Mouse (Mus musculus): ENCODE measurements around the gene Sh2d6. TPM values are rescaled to one million over a fixed set of nuclear protein-coding genes. Genes with fewer than 3 reads are reported as not detected.

Gene Sh2d6
- polyA plus RNA-seq, 1 experiment from 2014 or later: 0.18 TPM

GRCm38 (mm10) chr6:72477621-72478020 is 43.9 kb downstream of the Sh2d6 start:
- H3K36me3 ChIP-seq: no peaks in the 10 kb centered on the region
- H3K27me3 ChIP-seq: no peaks in the 10 kb centered on the region
- no peak for ATAC-seq (ENCODE audit: insufficient number of reproducible peaks, insufficient read depth, low FRiP score, low TSS enrichment, low read depth)
- H3K4me1 ChIP-seq (replicated peaks): peaks cover 6% of the 10 kb centered on the region
- no peak overlapping the region for H3K9ac ChIP-seq (replicated peaks)
- no peak overlapping the region for H3K27ac ChIP-seq
- H3K4me2 ChIP-seq: no peak overlapping the region
- 91% methylated on average over 3 of the region's 3 CpGs for WGBS
- no peak overlapping the region for H3K4me3 ChIP-seq (replicated peaks)
- H3K9me3 ChIP-seq: no peaks in the 10 kb centered on the region

DNA sequence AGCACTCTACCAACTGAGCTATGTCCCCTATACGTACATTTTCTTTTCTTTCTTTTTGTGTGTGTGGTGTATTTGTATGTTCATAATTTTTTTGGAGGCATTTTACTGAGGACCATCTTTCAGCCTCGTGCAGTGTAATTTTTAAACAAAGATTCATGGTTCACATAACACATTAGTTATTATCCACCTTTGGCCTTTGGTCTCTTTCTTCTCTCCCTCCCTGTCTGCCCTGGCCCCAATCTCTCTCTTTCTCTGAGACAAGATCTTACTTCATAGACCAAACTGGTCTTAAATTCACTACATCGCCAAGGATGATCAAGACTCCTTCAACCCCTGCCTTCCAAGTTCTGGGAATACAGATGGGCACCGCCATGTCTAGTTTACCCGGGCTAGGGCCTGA is 44.7 kb downstream of the Sh2d6 start:
- no peaks in the 10 kb centered on the region for H3K9me3 ChIP-seq
- H3K4me1 ChIP-seq (replicated peaks): peaks cover 6% of the 10 kb centered on the region
- no peak overlapping the region for H3K4me3 ChIP-seq (replicated peaks)
- H3K27ac ChIP-seq: no peak overlapping the region
- no peak overlapping the region for H3K9ac ChIP-seq (replicated peaks)
- H3K36me3 ChIP-seq: no peaks in the 10 kb centered on the region
- no peaks in the 10 kb centered on the region for H3K27me3 ChIP-seq
- H3K4me2 ChIP-seq: no peak overlapping the region
- WGBS: 91% methylated on average over 5 of the region's 5 CpGs
- ATAC-seq (ENCODE audit: insufficient number of reproducible peaks, insufficient read depth, low FRiP score, low TSS enrichment, low read depth): no peak

DNA sequence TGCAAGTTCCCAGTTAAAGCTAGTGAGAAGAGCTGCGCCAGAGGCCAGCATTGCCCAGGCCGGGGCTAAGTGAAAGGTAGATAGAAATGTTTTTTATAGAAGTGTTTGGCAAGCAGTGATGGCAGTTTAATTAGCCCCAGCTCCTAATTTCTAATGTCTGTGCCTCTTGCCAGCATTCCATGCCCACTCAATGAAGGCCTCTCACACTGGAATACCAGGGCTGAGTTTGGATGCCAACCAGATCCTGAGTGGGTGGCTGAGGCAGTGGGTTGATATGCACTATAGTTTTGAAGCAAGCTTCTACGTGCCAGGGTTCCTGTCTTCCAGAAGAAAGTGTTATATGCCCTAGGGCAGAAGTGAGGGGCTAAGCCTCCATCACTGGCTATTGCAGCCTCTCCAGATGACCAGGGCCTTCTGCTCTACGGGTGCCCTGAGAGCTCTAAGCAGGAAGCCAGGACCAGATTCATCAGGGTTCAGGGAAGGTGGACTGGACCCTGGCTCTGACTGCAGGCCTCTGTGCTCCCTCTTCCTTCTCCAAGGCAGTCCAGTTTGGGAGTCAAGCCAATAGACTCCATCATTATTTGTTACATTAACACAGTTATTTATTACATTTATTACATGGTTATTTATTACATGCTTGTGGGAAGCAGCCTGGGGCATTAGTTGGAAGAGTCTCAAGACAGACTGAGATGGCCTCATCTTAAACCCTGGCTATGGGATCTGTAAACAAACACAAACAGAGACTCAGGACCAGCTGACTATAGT is 46.1 kb downstream of the Sh2d6 start:
- Histone ChIP-seq H3K36me3 (no peaks in the 10 kb centered on the region), H3K9ac (replicated peaks) (no peak overlapping the region), H3K9me3 (no peaks in the 10 kb centered on the region), H3K4me3 (replicated peaks) (no peak overlapping the region), H3K4me2 (no peak overlapping the region), H3K27me3 (no peaks in the 10 kb centered on the region), H3K4me1 (replicated peaks) (peaks cover 6% of the 10 kb centered on the region), H3K27ac (no peak overlapping the region)
- WGBS: 69% methylated on average over 4 of the region's 4 CpGs
- ATAC-seq (ENCODE audit: insufficient number of reproducible peaks, insufficient read depth, low FRiP score, low TSS enrichment, low read depth): no peak

DNA sequence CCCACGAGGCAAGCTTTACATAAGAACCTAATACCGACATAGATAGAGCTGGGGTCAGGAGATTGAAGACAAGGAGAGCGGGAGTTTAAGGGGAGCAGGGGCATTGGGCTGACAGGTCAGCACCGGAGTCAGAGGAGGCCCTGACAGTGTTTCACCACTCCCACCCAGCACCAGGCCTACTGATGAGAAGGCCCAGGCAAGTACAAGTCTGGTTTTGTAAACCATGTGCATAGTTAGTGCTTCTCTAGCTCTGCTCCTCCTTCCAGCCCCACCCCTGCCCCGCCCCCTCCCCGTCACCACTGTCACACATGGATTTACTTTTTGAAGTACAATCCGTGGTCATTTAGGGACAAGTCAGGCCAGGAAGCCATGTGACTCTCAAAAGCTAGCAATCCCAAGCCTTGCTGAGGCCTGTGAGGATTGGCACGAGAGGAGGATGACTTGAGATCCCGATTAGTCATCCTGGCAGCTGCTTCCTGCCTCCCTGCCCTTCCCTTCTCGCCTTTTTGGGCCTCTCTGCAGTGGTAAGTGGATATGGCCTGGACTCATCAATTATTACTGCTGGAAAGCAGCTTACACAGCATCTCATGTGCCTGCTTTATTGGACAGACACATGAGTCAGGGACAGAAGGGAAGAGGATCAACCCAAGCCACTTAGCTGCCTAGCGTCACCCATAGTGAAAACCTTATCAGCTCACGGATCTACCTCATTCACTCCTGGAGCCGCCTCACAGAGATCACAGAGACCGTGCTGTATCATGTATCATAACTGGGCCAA is 48.1 kb downstream of the Sh2d6 start:
- Histone ChIP-seq H3K27ac (no peak overlapping the region), H3K9me3 (no peaks in the 10 kb centered on the region), H3K4me1 (replicated peaks) (peaks cover 6% of the 10 kb centered on the region), H3K27me3 (no peaks in the 10 kb centered on the region), H3K4me3 (replicated peaks) (no peak overlapping the region), H3K4me2 (no peak overlapping the region), H3K36me3 (no peaks in the 10 kb centered on the region), H3K9ac (replicated peaks) (no peak overlapping the region)
- WGBS: 59% methylated on average over 14 of the region's 14 CpGs
- no peak for ATAC-seq (ENCODE audit: insufficient number of reproducible peaks, insufficient read depth, low FRiP score, low TSS enrichment, low read depth)

DNA sequence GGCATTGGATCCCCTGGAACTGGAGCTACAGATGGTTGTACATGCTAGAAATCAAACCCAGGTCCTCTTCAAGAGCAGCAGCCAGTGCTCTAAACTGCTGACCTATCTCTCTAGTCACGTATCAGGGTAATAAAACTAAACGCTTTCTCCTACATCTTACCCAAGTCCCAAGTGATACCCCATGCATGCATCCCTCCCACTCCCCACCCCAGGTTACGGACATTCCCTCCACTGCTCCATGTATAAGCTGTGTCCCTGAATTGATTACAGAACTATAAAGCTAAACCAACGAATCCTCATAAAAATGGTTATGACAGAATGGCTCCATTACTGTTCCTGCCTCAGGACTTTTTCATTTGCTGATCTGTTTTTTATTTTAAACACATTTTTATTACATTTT is 55.3 kb downstream of the Sh2d6 start:
- 34% methylated on average over 4 of the region's 4 CpGs for WGBS
- Histone ChIP-seq H3K9me3 (no peaks in the 10 kb centered on the region), H3K36me3 (no peaks in the 10 kb centered on the region), H3K4me1 (replicated peaks) (peaks cover 21% of the 10 kb centered on the region), H3K27ac (peak overlapping the region; percentile 60; the same call in 1 of the 2 replicates), H3K9ac (replicated peaks) (no peak overlapping the region), H3K4me3 (replicated peaks) (no peak overlapping the region), H3K4me2 (0 out of 2 replicates have a peak overlapping the region, but pooled peaks have one; percentile 5), H3K27me3 (no peaks in the 10 kb centered on the region)
- peak; percentile 32; the same call in 1 of the 2 replicates for ATAC-seq (ENCODE audit: insufficient number of reproducible peaks, insufficient read depth, low FRiP score, low TSS enrichment, low read depth)

- no peaks in the 10 kb centered on the region for H3K36me3 ChIP-seq
- H3K4me2 ChIP-seq: peak overlapping the region; percentile 5; the same call in 1 of the 2 replicates
- 27% methylated on average over 8 of the region's 8 CpGs for WGBS
Observed at GRCm38 (mm10) chr6:72465361-72466157, 55.9 kb downstream of the Sh2d6 start.

More at GRCm38 (mm10) chr6:72465361-72466157, 55.9 kb downstream of the Sh2d6 start:
- Histone ChIP-seq H3K27me3 (no peaks in the 10 kb centered on the region), H3K4me3 (replicated peaks) (no peak overlapping the region), H3K4me1 (replicated peaks) (peaks cover 21% of the 10 kb centered on the region), H3K27ac (peak overlapping the region; percentile 60), H3K9ac (replicated peaks) (no peak overlapping the region), H3K9me3 (no peaks in the 10 kb centered on the region)
- no peak for ATAC-seq (ENCODE audit: insufficient number of reproducible peaks, insufficient read depth, low FRiP score, low TSS enrichment, low read depth)

Other genes starting within 250 kb of the Sh2d6 start
- gene Sftpb, start 217.1 kb downstream of the Sh2d6 start, polyA plus RNA-seq (2016; fragmentation: Nextera tagmentation; extraction: Ambion mirVana): not detected in 2 replicates
- 62.7 and 71.3 TPM in 2 replicates for gene Usp39, start 176.5 kb downstream of the Sh2d6 start, polyA plus RNA-seq (2016; fragmentation: Nextera tagmentation; extraction: Ambion mirVana)
- gene 0610030E20Rik, start 174.4 kb downstream of the Sh2d6 start, polyA plus RNA-seq (2016; fragmentation: Nextera tagmentation; extraction: Ambion mirVana): 25.8 and 29.2 TPM in 2 replicates
- 8.8 and 9.8 TPM in 2 replicates for gene Tmem150a, start 166.3 kb downstream of the Sh2d6 start, polyA plus RNA-seq (2016; fragmentation: Nextera tagmentation; extraction: Ambion mirVana)
- gene Rnf181, start 154.8 kb downstream of the Sh2d6 start, polyA plus RNA-seq (2016; fragmentation: Nextera tagmentation; extraction: Ambion mirVana): 89.1 and 93.4 TPM in 2 replicates
- gene Vamp5, start 141.2 kb downstream of the Sh2d6 start, polyA plus RNA-seq (2016; fragmentation: Nextera tagmentation; extraction: Ambion mirVana): 13.9 and 17.3 TPM in 2 replicates
- gene Vamp8, start 131.0 kb downstream of the Sh2d6 start, polyA plus RNA-seq (2016; fragmentation: Nextera tagmentation; extraction: Ambion mirVana): 105 and 106 TPM in 2 replicates
- 34.0 TPM in 2 replicates for gene Ggcx, start 107.4 kb downstream of the Sh2d6 start, polyA plus RNA-seq (2016; fragmentation: Nextera tagmentation; extraction: Ambion mirVana)
- gene Mat2a, start 82.1 kb downstream of the Sh2d6 start, polyA plus RNA-seq (2016; fragmentation: Nextera tagmentation; extraction: Ambion mirVana): 408 and 461 TPM in 2 replicates
- gene Capg, start 22.7 kb upstream of the Sh2d6 start, polyA plus RNA-seq (2016; fragmentation: Nextera tagmentation; extraction: Ambion mirVana): 26.2 and 27.4 TPM in 2 replicates
- 14.8 and 15.2 TPM in 2 replicates for gene Elmod3, start 76.7 kb upstream of the Sh2d6 start, polyA plus RNA-seq (2016; fragmentation: Nextera tagmentation; extraction: Ambion mirVana)
- gene Retsat, start 76.8 kb upstream of the Sh2d6 start, polyA plus RNA-seq (2016; fragmentation: Nextera tagmentation; extraction: Ambion mirVana): 10.8 and 12.4 TPM in 2 replicates
- gene Tgoln1, start 95.3 kb upstream of the Sh2d6 start, polyA plus RNA-seq (2016; fragmentation: Nextera tagmentation; extraction: Ambion mirVana): 20.9 and 21.7 TPM in 2 replicates